Comparison of ENCODE assay signal across 8 mouse cellular contexts in the genomic region with DNA sequence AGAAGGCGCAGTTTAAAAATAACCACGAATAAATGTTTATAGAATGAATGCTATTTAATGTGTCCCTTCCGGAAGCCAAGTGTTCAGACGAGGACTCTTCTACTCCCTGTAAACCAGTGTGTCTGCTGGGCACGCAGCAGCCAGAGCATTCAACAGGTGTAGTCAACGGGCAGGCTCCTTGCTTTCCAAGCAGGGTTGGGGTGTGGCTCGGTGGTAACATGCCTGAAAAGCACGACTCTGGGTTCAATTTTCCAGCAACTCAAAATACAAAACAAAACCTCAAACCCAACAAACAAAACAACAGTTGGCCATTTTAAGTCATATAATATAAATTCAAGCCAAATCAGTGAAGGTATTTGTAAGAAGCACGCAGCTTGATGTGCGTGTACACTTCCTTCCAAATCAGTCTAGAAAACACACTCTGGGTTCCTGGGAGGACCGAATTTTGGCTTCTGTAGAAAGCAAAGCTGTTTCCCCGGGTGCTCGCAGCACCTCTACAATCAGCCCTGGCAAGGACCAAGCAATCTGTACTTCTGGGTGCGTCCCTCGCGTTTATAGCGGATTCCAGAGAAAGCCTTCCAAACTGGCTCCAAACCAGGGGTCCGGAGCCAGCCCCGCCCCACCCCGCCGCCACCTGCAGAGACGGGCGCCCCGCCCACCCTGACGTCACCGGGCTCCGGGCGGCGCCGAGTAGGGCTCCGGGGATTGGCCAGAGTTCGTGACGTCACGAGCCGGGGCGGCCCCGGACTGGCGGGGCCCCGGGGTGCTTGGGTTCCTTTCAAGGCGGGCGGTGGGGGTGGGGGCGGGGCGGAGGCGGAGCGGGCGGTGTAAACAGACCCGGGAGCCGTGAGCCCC. TPM values are rescaled to one million over a fixed set of nuclear protein-coding genes. Genes with fewer than 3 reads are reported as not detected.
DNase-seq lines count a peak whose midpoint lies in the region; ATAC-seq and TF ChIP-seq lines count a peak whose summit lies in the region.

Gene Mturn, plus strand, starts transcription at position 734 of the 855 bp plus-strand sequence.

- peak; percentile 99 for ATAC-seq in heart, embryonic 12.5 days (ENCODE audit: insufficient number of reproducible peaks, low FRiP score)
- peak; percentile 98 for ATAC-seq in liver, embryonic 12.5 days
- peak; percentile 97 for ATAC-seq in stomach, embryonic 15.5 days (ENCODE audit: insufficient read depth, low FRiP score, low read depth)

- H3K4me3 ChIP-seq in C2C12 (ENCODE audit: insufficient read depth, poor library complexity, severe bottlenecking), result peak within 1 kb of the TSS; percentile 49
- peak within 1 kb of the TSS; percentile 83 for H3K4me3 ChIP-seq in erythroblast, embryonic 14.5 days (replicated peaks)
- H3K4me3 ChIP-seq in heart, embryonic 12.5 days, result peak within 1 kb of the TSS; percentile 84
- peak within 1 kb of the TSS; percentile 79 for H3K4me3 ChIP-seq in liver, embryonic 12.5 days
- peak within 1 kb of the TSS; percentile 79 for H3K4me3 ChIP-seq in stomach, embryonic 15.5 days (replicated peaks)

- 5% methylated on average over 46 of the region's 48 CpGs for WGBS in heart, embryonic 12.5 days
- WGBS in liver, embryonic 12.5 days (ENCODE audit: insufficient replicate concordance), result 6% methylated on average over 39 of the region's 48 CpGs
- 3% methylated on average over 48 of the region's 48 CpGs for WGBS in stomach, embryonic 15.5 days

- H3K36me3 ChIP-seq in C2C12 (ENCODE audit: control insufficient read depth, insufficient read depth), result no peaks in the 10 kb centered on the region
- H3K36me3 ChIP-seq in erythroblast, embryonic 14.5 days (ENCODE audit: control insufficient read depth), result no peaks in the 10 kb centered on the region
- no peaks in the 10 kb centered on the region for H3K36me3 ChIP-seq in heart, embryonic 12.5 days
- no peaks in the 10 kb centered on the region for H3K36me3 ChIP-seq in liver, embryonic 12.5 days
- H3K36me3 ChIP-seq in stomach, embryonic 15.5 days, result no peaks in the 10 kb centered on the region

- DNase-seq in brain, embryonic 14.5 days (ENCODE audit: low read depth), result peak; percentile 98
- peak; percentile 100 for DNase-seq in kidney, postnatal 10 days
- peak; percentile 96 to 98 for DNase-seq in natural killer cell, adult 2 months (ENCODE audit: low spot score in 2 of 2)

- H3K9ac ChIP-seq in heart, embryonic 12.5 days, result peak within 1 kb of the TSS; percentile 73
- H3K9ac ChIP-seq in liver, embryonic 12.5 days, result peak within 1 kb of the TSS; percentile 79
- peak within 1 kb of the TSS; percentile 35 for H3K9ac ChIP-seq in stomach, embryonic 15.5 days

- H3ac ChIP-seq in C2C12 (ENCODE audit: control insufficient read depth, insufficient read length, low read depth), result peak within 1 kb of the TSS; percentile 48

- H3K9me3 ChIP-seq in erythroblast, embryonic 14.5 days (ENCODE audit: control insufficient read depth, low read length), result no peaks in the 10 kb centered on the region
- no peaks in the 10 kb centered on the region for H3K9me3 ChIP-seq in heart, embryonic 12.5 days (replicated peaks)
- H3K9me3 ChIP-seq in liver, embryonic 12.5 days (replicated peaks), result no peaks in the 10 kb centered on the region
- H3K9me3 ChIP-seq in stomach, embryonic 15.5 days, result no peaks in the 10 kb centered on the region

- peak within 1 kb of the TSS; percentile 22; the same call in 1 of the 2 replicates for H3K27ac ChIP-seq in heart, embryonic 12.5 days (ENCODE audit: poor library complexity, severe bottlenecking)
- H3K27ac ChIP-seq in liver, embryonic 12.5 days, result 0 out of 2 replicates have a peak within 1 kb of the TSS, but pooled peaks have one; percentile 43
- H3K27ac ChIP-seq in stomach, embryonic 15.5 days, result peak within 1 kb of the TSS; percentile 55

- peaks cover 36% of the 10 kb centered on the region for H3K4me1 ChIP-seq in erythroblast, embryonic 14.5 days (ENCODE audit: control insufficient read depth)
- H3K4me1 ChIP-seq in heart, embryonic 12.5 days (replicated peaks), result peaks cover 22% of the 10 kb centered on the region
- H3K4me1 ChIP-seq in liver, embryonic 12.5 days, result peaks cover 37% of the 10 kb centered on the region
- H3K4me1 ChIP-seq in stomach, embryonic 15.5 days, result 0 out of 2 replicates have a peak, but pooled peaks cover 12% of the 10 kb centered on the region

- H3K4me2 ChIP-seq in heart, embryonic 12.5 days, result peak within 1 kb of the TSS; percentile 99
- peak within 1 kb of the TSS; percentile 100 for H3K4me2 ChIP-seq in liver, embryonic 12.5 days
- H3K4me2 ChIP-seq in stomach, embryonic 15.5 days, result peak within 1 kb of the TSS; percentile 94

- no peaks in the 10 kb centered on the region for H3K79me2 ChIP-seq in C2C12 (ENCODE audit: control insufficient read depth, insufficient read depth)

- TF ChIP-seq POLR2A in brain, embryonic 14.5 days (IDR thresholded peaks at IDR 0.05; ENCODE audit: borderline replicate concordance, extremely low read depth, insufficient read depth, insufficient read length, poor library complexity, severe bottlenecking), result no peak

- TF ChIP-seq CTCF in C2C12 (IDR thresholded peaks at IDR 0.05; ENCODE audit: control insufficient read depth, insufficient read depth, insufficient read length), result no peak
- no peak for TF ChIP-seq CTCF in brain, embryonic 14.5 days (IDR thresholded peaks at IDR 0.05; ENCODE audit: borderline replicate concordance, extremely low read depth, insufficient read depth, insufficient read length)

- H3K27me3 ChIP-seq in C2C12 (ENCODE audit: control insufficient read depth, insufficient read depth, insufficient read length), result peaks cover 3% of the 10 kb centered on the region
- peaks cover 29% of the 10 kb centered on the region for H3K27me3 ChIP-seq in erythroblast, embryonic 14.5 days (ENCODE audit: control insufficient read depth)
- peaks cover 36% of the 10 kb centered on the region for H3K27me3 ChIP-seq in heart, embryonic 12.5 days (replicated peaks)
- H3K27me3 ChIP-seq in liver, embryonic 12.5 days (replicated peaks), result peaks cover 47% of the 10 kb centered on the region
- 0 out of 2 replicates have a peak, but pooled peaks cover 7% of the 10 kb centered on the region for H3K27me3 ChIP-seq in stomach, embryonic 15.5 days (replicated peaks)

- no peaks in the 10 kb centered on the region for H3K79me3 ChIP-seq in C2C12 (ENCODE audit: low read depth)

TF ChIP-seq in C2C12, 6 proteins besides CTCF, POLR2A, EP300 and RAD21:
- TF ChIP-seq MYOD1 (IDR thresholded peaks at IDR 0.05; ENCODE audit: control insufficient read depth, insufficient read length, low read depth) (no peak), CEBPB (IDR thresholded peaks at IDR 0.05; ENCODE audit: low read depth) (no peak), FOSL1 (IDR thresholded peaks at IDR 0.05; ENCODE audit: insufficient read depth, low read length, poor library complexity, severe bottlenecking) (no peak), MAX (IDR thresholded peaks at IDR 0.05) (no peak), MYOG (IDR thresholded peaks at IDR 0.05; ENCODE audit: control insufficient read depth, extremely low read depth, insufficient read length) (no peak), USF1 (IDR thresholded peaks at IDR 0.05; ENCODE audit: low read depth) (no peak)

RNA-seq across cellular contexts. Expression of gene Mturn, which starts in this region (rescaled TPM):
- 1.3 TPM for polyA plus RNA-seq in C2C12 (2012; fragmentation: generic; extraction: Trizol)
- 50.6 and 72.2 TPM in 2 replicates for polyA plus RNA-seq in brain, embryonic 14.5 days (2012; rRNA removed)
- polyA plus RNA-seq in erythroblast, embryonic 14.5 days (2012), result 0.05 and 0.09 TPM in 2 replicates
- 5.3 and 6.2 TPM in 2 replicates for polyA plus RNA-seq in heart, embryonic 12.5 days (2016; fragmentation: Nextera tagmentation; extraction: Ambion mirVana)
- 0.72 and 1.1 TPM in 2 replicates for polyA plus RNA-seq in liver, embryonic 12.5 days (2016; fragmentation: Nextera tagmentation; extraction: Ambion mirVana)
- polyA plus RNA-seq in stomach, embryonic 15.5 days (2015; fragmentation: Nextera tagmentation; extraction: Ambion mirVana), result 8.0 and 8.2 TPM in 2 replicates

Comparison
In these comparisons a context has a peak if more than half of its experiments do, and no peak if none do; other contexts are left out.
1. Peak in every context shown above with its lines: DNase-seq, ATAC-seq, H3K4me3 ChIP-seq and H3K27ac ChIP-seq.